Mouse (Mus musculus) stomach, postnatal 0 days (tissue): ENCODE measurements around the gene Polrmt.

ENCODE experiments used
- CTCF ChIP-seq: IDR thresholded peaks from 2 replicates; pipeline ENCODE4 v1.5.1; 2016; ENCODE audit warnings: antibody characterized with exemption, low read depth, mild to moderate bottlenecking, moderate library complexity
- EP300 ChIP-seq: optimal IDR thresholded peaks from 2 replicates; pipeline ENCODE3; 2016; ENCODE audit warnings: antibody characterized with exemption

DNA sequence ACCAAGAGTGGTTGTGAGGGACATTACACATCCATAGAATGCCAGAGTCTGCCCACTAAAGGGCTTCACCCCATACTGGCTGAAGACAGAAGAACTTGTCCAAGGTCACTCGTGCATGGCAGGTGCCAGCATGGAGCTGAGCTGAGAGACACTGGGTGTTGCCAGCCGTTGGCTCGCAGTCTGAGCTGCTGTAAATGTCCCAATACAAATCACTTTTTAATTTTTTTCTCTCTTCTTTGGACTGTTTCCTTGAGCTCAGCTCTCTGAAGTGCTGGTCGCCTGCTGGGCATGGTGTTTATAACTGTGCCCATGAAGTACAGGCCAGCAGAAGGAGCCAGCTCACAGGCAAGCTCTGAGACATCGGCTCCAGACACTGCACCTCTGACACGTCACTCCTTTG, 23.3 kb downstream of the Polrmt start:
- no peak for TF ChIP-seq CTCF
- TF ChIP-seq EP300, result no peak
